In the genomic region with DNA sequence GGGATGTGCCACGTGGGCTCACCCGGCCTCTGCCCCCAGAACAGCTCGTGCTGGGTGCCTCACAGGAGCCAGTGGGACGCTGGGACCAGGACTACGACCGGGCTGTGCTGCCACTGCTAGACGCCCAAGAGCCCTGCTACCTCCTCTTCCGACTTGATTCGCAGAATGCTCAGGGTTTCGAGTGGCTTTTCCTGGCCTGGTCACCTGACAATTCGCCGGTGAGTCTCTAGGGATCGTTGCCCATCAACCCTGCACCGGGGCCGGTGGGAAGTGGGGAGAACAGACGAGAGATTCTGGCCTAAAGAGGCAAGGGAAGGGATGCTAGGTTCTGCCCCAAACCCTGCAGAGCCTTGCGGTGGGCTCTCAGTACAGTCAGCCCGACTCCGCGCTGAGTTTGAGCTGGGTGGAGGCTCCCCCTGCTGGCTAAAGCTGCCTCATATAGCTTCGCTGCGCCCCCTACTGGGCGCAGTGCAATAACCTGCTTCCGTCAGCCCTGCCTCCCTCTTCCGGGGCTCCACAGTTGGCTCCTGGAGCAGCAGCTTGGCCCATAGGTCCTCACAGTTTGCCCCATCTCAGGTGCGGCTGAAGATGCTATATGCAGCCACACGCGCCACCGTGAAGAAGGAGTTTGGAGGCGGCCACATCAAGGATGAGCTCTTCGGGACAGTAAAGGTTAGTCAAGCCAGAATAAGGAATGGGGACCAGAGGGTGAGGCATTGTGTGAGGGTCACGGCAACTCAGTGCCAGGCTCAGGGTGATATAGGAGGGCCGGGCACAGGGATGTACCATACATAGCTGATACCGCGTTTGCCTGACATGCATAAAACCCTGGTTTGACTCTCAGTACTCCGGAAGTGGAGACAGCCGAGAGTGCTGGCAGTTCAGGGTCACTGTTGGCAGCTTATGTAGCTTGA, we compare ENCODE assay signal across 8 mouse cellular contexts. TPM values are rescaled to one million over a fixed set of nuclear protein-coding genes. Genes with fewer than 3 reads are reported as not detected.
A peak's percentile ranks its signal among the peaks of the same experiment; 100 is the strongest.
DNase-seq lines count a peak whose midpoint lies in the region; ATAC-seq and TF ChIP-seq lines count a peak whose summit lies in the region.

No protein-coding gene starts in this region.

- H3K4me1 ChIP-seq in hindbrain, embryonic 13.5 days (replicated peaks): peaks cover 18% of the 10 kb centered on the region

- intact Hi-C loops in left cerebral cortex, adult 2 months (cut with DNase I): loop anchor here (10.0 kb wide), 1 partner anchor 213 kb away; a partner anchor contains a TSS

- H3K27me3 ChIP-seq in hindbrain, embryonic 13.5 days: no peaks in the 10 kb centered on the region

- WGBS in hindbrain, embryonic 13.5 days: 17% methylated on average over 37 of the region's 37 CpGs

- peak; percentile 89 for DNase-seq in NIH3T3 (ENCODE audit: low read depth)
- peak; percentile 89 for DNase-seq in cerebellum, adult 9-10 months
- peak; percentile 81 to 82 for DNase-seq in left cerebral cortex, adult 2 months (ENCODE audit: extremely low spot score in 1 of 2, low spot score in 2 of 2)
- peak; percentile 89 for DNase-seq in right cerebral cortex, postnatal 14 days
- peak; percentile 80 for DNase-seq in urinary bladder, postnatal 25 days (ENCODE audit: low spot score)

- peak; percentile 80 for ATAC-seq in frontal cortex, adult (ENCODE audit: low TSS enrichment)
- ATAC-seq in hindbrain, embryonic 13.5 days (ENCODE audit: low FRiP score): peak; percentile 84
- ATAC-seq in megakaryocyte progenitor cell, adult 5-6 weeks (replicated peaks; ENCODE audit: poor library complexity): peak; percentile 98

- H3K36me3 ChIP-seq in hindbrain, embryonic 13.5 days: peaks cover 56% of the 10 kb centered on the region

- peak overlapping the region; percentile 31 for H3K4me3 ChIP-seq in hindbrain, embryonic 13.5 days
- peak overlapping the region; percentile 29 for H3K4me3 ChIP-seq in left cerebral cortex, adult 2 months

- peak overlapping the region; percentile 69 for H3K27ac ChIP-seq in hindbrain, embryonic 13.5 days
- peak overlapping the region; percentile 61 for H3K27ac ChIP-seq in left cerebral cortex, adult 2 months

- no peaks in the 10 kb centered on the region for H3K9me3 ChIP-seq in hindbrain, embryonic 13.5 days

- no peak; the same call in none of the 2 replicates for TF ChIP-seq CTCF in left cerebral cortex, adult 2 months (IDR thresholded peaks at IDR 0.05)

- peak overlapping the region; percentile 68 for H3K9ac ChIP-seq in hindbrain, embryonic 13.5 days

- H3K4me2 ChIP-seq in hindbrain, embryonic 13.5 days: peak overlapping the region; percentile 56

RNA-seq across cellular contexts. Expression of a gene that starts 9.0 kb away (rescaled TPM):
- polyA plus RNA-seq in hindbrain, embryonic 13.5 days (2015; fragmentation: Nextera tagmentation; extraction: Ambion mirVana): 53.5 and 53.9 TPM in 2 replicates
- total RNA-seq in left cerebral cortex, adult 2 months (2021): 10 to 100 TPM; 60.3 to 61.1 TPM
- total RNA-seq in megakaryocyte progenitor cell, adult 5-6 weeks (2015): 45.1 and 46.4 TPM in 2 replicates
- 67.5 and 80.6 TPM in 2 replicates for total RNA-seq in megakaryocyte progenitor cell, adult 5-6 weeks (2017)

RNA-seq across cellular contexts. Expression of a gene that starts 10.5 kb away (rescaled TPM):
- polyA plus RNA-seq in hindbrain, embryonic 13.5 days (2015; fragmentation: Nextera tagmentation; extraction: Ambion mirVana): 0.04 and 0.05 TPM in 2 replicates
- 1 to 10 TPM in 1 of 2 experiments, under 1 TPM in 1; 0.82 to 1.1 TPM for total RNA-seq in left cerebral cortex, adult 2 months (2021)
- 2.2 and 4.5 TPM in 2 replicates for total RNA-seq in megakaryocyte progenitor cell, adult 5-6 weeks (2015)
- total RNA-seq in megakaryocyte progenitor cell, adult 5-6 weeks (2017): 0.37 and 0.46 TPM in 2 replicates

RNA-seq across cellular contexts. Expression of a gene that starts 12.4 kb away (rescaled TPM):
- 16.6 and 19.0 TPM in 2 replicates for polyA plus RNA-seq in hindbrain, embryonic 13.5 days (2015; fragmentation: Nextera tagmentation; extraction: Ambion mirVana)
- total RNA-seq in left cerebral cortex, adult 2 months (2021): 10 to 100 TPM; 22.2 to 26.4 TPM
- total RNA-seq in megakaryocyte progenitor cell, adult 5-6 weeks (2015): 14.3 and 16.9 TPM in 2 replicates
- 15.5 and 23.7 TPM in 2 replicates for total RNA-seq in megakaryocyte progenitor cell, adult 5-6 weeks (2017)

RNA-seq across cellular contexts. Expression of a gene that starts 36.5 kb away (rescaled TPM):
- 93.1 and 101 TPM in 2 replicates for polyA plus RNA-seq in hindbrain, embryonic 13.5 days (2015; fragmentation: Nextera tagmentation; extraction: Ambion mirVana)
- total RNA-seq in left cerebral cortex, adult 2 months (2021): 100 to 1,000 TPM; 138 to 140 TPM
- 559 and 576 TPM in 2 replicates for total RNA-seq in megakaryocyte progenitor cell, adult 5-6 weeks (2015)
- 961 and 988 TPM in 2 replicates for total RNA-seq in megakaryocyte progenitor cell, adult 5-6 weeks (2017)

RNA-seq across cellular contexts. Expression of a gene that starts 41.2 kb away (rescaled TPM):
- polyA plus RNA-seq in hindbrain, embryonic 13.5 days (2015; fragmentation: Nextera tagmentation; extraction: Ambion mirVana): 32.6 and 33.7 TPM in 2 replicates
- 100 to 1,000 TPM; 117 to 126 TPM for total RNA-seq in left cerebral cortex, adult 2 months (2021)
- 58.1 and 58.5 TPM in 2 replicates for total RNA-seq in megakaryocyte progenitor cell, adult 5-6 weeks (2015)
- 63.6 and 72.5 TPM in 2 replicates for total RNA-seq in megakaryocyte progenitor cell, adult 5-6 weeks (2017)

Comparison
In these comparisons a context has a peak if more than half of its experiments do, and no peak if none do; other contexts are left out.
1. Peak in every context shown above with its lines: DNase-seq, ATAC-seq, H3K4me3 ChIP-seq and H3K27ac ChIP-seq.